Comparison of ENCODE assay signal across 12 mouse cellular contexts in the genomic region with DNA sequence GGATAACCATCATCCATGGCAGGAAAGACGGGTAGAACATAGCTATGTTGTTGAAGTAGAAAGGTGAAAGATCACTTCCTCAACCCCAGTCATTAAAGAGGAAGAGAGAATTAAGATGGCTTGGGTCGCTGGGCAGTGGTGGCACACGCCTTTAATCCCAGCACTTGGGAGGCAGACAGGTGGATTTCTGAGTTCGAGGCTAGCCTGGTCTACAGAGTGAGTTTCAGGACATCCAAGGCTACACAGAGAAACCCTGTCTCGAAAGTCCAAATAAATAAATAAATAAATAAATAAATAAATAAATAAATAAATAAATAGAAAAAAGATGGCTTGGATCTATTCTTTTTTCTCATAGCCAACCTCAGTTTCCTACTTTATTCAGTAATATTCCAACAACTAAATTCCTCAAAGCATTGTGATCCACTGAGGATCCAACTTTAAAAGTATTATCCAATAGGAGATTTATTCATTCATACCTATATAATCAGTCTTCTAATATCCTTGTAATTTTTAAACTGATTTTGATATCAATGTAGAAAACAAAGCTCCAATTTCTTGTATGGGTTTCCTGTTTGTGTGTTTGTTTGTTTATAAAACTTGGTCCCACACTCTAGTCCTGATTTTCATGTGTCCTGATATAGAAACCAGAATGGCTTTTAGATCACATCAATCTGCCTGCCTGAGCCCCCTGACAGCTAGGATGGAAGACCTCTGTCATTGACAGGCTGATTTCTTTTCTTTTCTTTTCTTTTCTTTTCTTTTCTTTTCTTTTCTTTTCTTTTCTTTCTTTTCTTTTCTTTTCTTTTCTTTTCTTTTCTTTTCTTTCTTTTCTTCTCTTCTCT. TPM values are rescaled to one million over a fixed set of nuclear protein-coding genes. Genes with fewer than 3 reads are reported as not detected.
DNase-seq lines count a peak whose midpoint lies in the region; ATAC-seq lines count a peak whose summit lies in the region.
"Not testable (repeated sequence)": the region's sequence is repeated elsewhere in the genome, so short reads cannot be mapped to it uniquely, and the experiment has no call there.
"Had no signal": no experiment of that assay in that cellular context is flagged by ENCODE, and none has a peak within 500 bp of the region (broad histone marks: within the 10 kb centered on the region; RNA-seq: fewer than 3 reads in every experiment).

No protein-coding gene starts in this region.

- not testable (repeated sequence) for H3K36me3 ChIP-seq in forebrain, embryonic 12.5 days (replicated peaks); heart, embryonic 13.5 days; intestine, embryonic 14.5 days (ENCODE audit: control insufficient read depth, insufficient read depth, low read length); limb, embryonic 12.5 days; midbrain, embryonic 14.5 days (ENCODE audit: control insufficient read depth, insufficient read depth, low read length)

- peaks cover 21% of the 10 kb centered on the region for H3K9me3 ChIP-seq in forebrain, embryonic 12.5 days
- H3K9me3 ChIP-seq in heart, embryonic 13.5 days: peaks cover 25% of the 10 kb centered on the region
- not testable (repeated sequence) for H3K9me3 ChIP-seq in intestine, embryonic 14.5 days (ENCODE audit: control insufficient read depth, low read length)
- H3K9me3 ChIP-seq in limb, embryonic 12.5 days: peaks cover 22% of the 10 kb centered on the region
- peaks cover 29% of the 10 kb centered on the region for H3K9me3 ChIP-seq in midbrain, embryonic 14.5 days (ENCODE audit: control insufficient read depth, low read length)

- not testable (repeated sequence) for H3K4me3 ChIP-seq in forebrain, embryonic 12.5 days (replicated peaks); heart, embryonic 13.5 days; intestine, embryonic 14.5 days (ENCODE audit: low read depth, low read length); limb, embryonic 12.5 days (replicated peaks); midbrain, embryonic 14.5 days (replicated peaks; ENCODE audit: low read depth, low read length)

- H3K4me1 ChIP-seq in forebrain, embryonic 12.5 days; heart, embryonic 13.5 days; intestine, embryonic 14.5 days (replicated peaks; ENCODE audit: control insufficient read depth, insufficient read depth, low read length); limb, embryonic 12.5 days (replicated peaks); midbrain, embryonic 14.5 days (ENCODE audit: control insufficient read depth, insufficient read depth, low read length): not testable (repeated sequence)

- not testable (repeated sequence) for H3K9ac ChIP-seq in forebrain, embryonic 12.5 days; heart, embryonic 13.5 days; intestine, embryonic 14.5 days (ENCODE audit: low read length); limb, embryonic 12.5 days (replicated peaks); midbrain, embryonic 14.5 days (replicated peaks; ENCODE audit: low read length)

- H3K27me3 ChIP-seq in forebrain, embryonic 12.5 days; heart, embryonic 13.5 days (replicated peaks); intestine, embryonic 14.5 days (replicated peaks; ENCODE audit: control insufficient read depth, insufficient read depth, low read length); limb, embryonic 12.5 days; midbrain, embryonic 14.5 days (ENCODE audit: control insufficient read depth, insufficient read depth, low read length): not testable (repeated sequence)

- not testable (repeated sequence) for H3K4me2 ChIP-seq in forebrain, embryonic 12.5 days; heart, embryonic 13.5 days; intestine, embryonic 14.5 days (ENCODE audit: low read length); limb, embryonic 12.5 days; midbrain, embryonic 14.5 days (ENCODE audit: low read length)

- not testable (repeated sequence) for DNase-seq in intestine, embryonic 14.5 days (ENCODE audit: low spot score); midbrain, embryonic 14.5 days

- WGBS in forebrain, embryonic 12.5 days: 83% methylated on average over 5 of the region's 5 CpGs
- WGBS in heart, embryonic 13.5 days: 81% methylated on average over 5 of the region's 5 CpGs
- 90% methylated on average over 5 of the region's 5 CpGs for WGBS in intestine, embryonic 14.5 days
- WGBS in limb, embryonic 12.5 days: 90% methylated on average over 5 of the region's 5 CpGs
- WGBS in midbrain, embryonic 14.5 days: 89% methylated on average over 5 of the region's 5 CpGs

- peak; percentile 28 for ATAC-seq in activated CD4-positive, CD25-positive, alpha-beta regulatory T cell, adult 4 months
- ATAC-seq in forebrain, embryonic 12.5 days (ENCODE audit: low FRiP score): peak; percentile 60; the same call in 1 of the 2 replicates
- ATAC-seq in heart, embryonic 13.5 days (ENCODE audit: extremely low read depth, insufficient number of reproducible peaks, low FRiP score, low TSS enrichment): 0 out of 2 replicates have a peak, but pooled peaks have one; percentile 14
- peak; percentile 64; the same call in 1 of the 2 replicates for ATAC-seq in intestine, embryonic 14.5 days (replicated peaks; ENCODE audit: low FRiP score, low TSS enrichment, low read depth)
- peak; percentile 56; the same call in 1 of the 2 replicates for ATAC-seq in limb, embryonic 12.5 days (ENCODE audit: insufficient number of reproducible peaks, insufficient read depth, low FRiP score, low TSS enrichment, low read depth)
- ATAC-seq in midbrain, embryonic 14.5 days (ENCODE audit: low FRiP score, low TSS enrichment): peak; percentile 20; the same call in 1 of the 2 replicates

- H3K27ac ChIP-seq in forebrain, embryonic 12.5 days; heart, embryonic 13.5 days (replicated peaks); intestine, embryonic 14.5 days (ENCODE audit: low read depth); limb, embryonic 12.5 days; midbrain, embryonic 14.5 days (replicated peaks; ENCODE audit: low read depth, low read length): not testable (repeated sequence)

RNA-seq across cellular contexts. Expression of gene Zfp982, which starts 6.8 kb away (rescaled TPM):
- under 1 TPM in 1 of 2 experiments, not detected in 1; 0.49 TPM for polyA plus RNA-seq in activated CD4-positive, CD25-positive, alpha-beta regulatory T cell, adult 4 months (2017; shearing (Covaris generic))
- polyA plus RNA-seq in forebrain, embryonic 12.5 days (2016; fragmentation: Nextera tagmentation; extraction: Ambion mirVana): 4.5 and 5.5 TPM in 2 replicates
- 5.4 and 5.5 TPM in 2 replicates for polyA plus RNA-seq in heart, embryonic 13.5 days (2015; fragmentation: Nextera tagmentation; extraction: Ambion mirVana)
- polyA plus RNA-seq in intestine, embryonic 14.5 days (2014; fragmentation: Nextera tagmentation; extraction: Ambion mirVana): 5.0 and 6.3 TPM in 2 replicates
- 13.6 and 16.5 TPM in 2 replicates for polyA plus RNA-seq in limb, embryonic 12.5 days (2016; fragmentation: Nextera tagmentation; extraction: Ambion mirVana)
- polyA plus RNA-seq in midbrain, embryonic 14.5 days (2014; fragmentation: Nextera tagmentation; extraction: Ambion mirVana): 5.3 and 6.5 TPM in 2 replicates
- polyA plus RNA-seq: adrenal gland, adult 2 months; erythroblast, embryonic 14.5 days had no signal

RNA-seq across cellular contexts. Expression of gene Gm16503, which starts 41.0 kb away (rescaled TPM):
- under 1 TPM in 1 of 2 experiments, not detected in 1; 0.22 TPM for polyA plus RNA-seq in activated CD4-positive, CD25-positive, alpha-beta regulatory T cell, adult 4 months (2017; shearing (Covaris generic))
- 0.26 and 0.46 TPM in 2 replicates for polyA plus RNA-seq in forebrain, embryonic 12.5 days (2016; fragmentation: Nextera tagmentation; extraction: Ambion mirVana)
- polyA plus RNA-seq in heart, embryonic 13.5 days (2015; fragmentation: Nextera tagmentation; extraction: Ambion mirVana): 0.25 and 0.31 TPM in 2 replicates
- polyA plus RNA-seq in intestine, embryonic 14.5 days (2014; fragmentation: Nextera tagmentation; extraction: Ambion mirVana): 0.39 and 0.53 TPM in 2 replicates
- 0.92 and 1.1 TPM in 2 replicates for polyA plus RNA-seq in limb, embryonic 12.5 days (2016; fragmentation: Nextera tagmentation; extraction: Ambion mirVana)
- 0.72 and 0.79 TPM in 2 replicates for polyA plus RNA-seq in midbrain, embryonic 14.5 days (2014; fragmentation: Nextera tagmentation; extraction: Ambion mirVana)
- polyA plus RNA-seq: adrenal gland, adult 2 months; C2C12; erythroblast, embryonic 14.5 days had no signal

RNA-seq across cellular contexts. Expression of gene Zfp985, which starts 54.1 kb away (rescaled TPM):
- polyA plus RNA-seq in activated CD4-positive, CD25-positive, alpha-beta regulatory T cell, adult 4 months (2017; shearing (Covaris generic)): 1 to 10 TPM in 1 of 2 experiments, under 1 TPM in 1; 0.73 to 2.9 TPM
- 0.09 TPM in 1 of 2 replicates, not detected in the other for polyA plus RNA-seq in forebrain, embryonic 12.5 days (2016; fragmentation: Nextera tagmentation; extraction: Ambion mirVana)
- polyA plus RNA-seq in heart, embryonic 13.5 days (2015; fragmentation: Nextera tagmentation; extraction: Ambion mirVana): 0.07 and 0.10 TPM in 2 replicates
- 0.55 and 0.81 TPM in 2 replicates for polyA plus RNA-seq in intestine, embryonic 14.5 days (2014; fragmentation: Nextera tagmentation; extraction: Ambion mirVana)
- 0.18 and 0.46 TPM in 2 replicates for polyA plus RNA-seq in limb, embryonic 12.5 days (2016; fragmentation: Nextera tagmentation; extraction: Ambion mirVana)
- polyA plus RNA-seq in midbrain, embryonic 14.5 days (2014; fragmentation: Nextera tagmentation; extraction: Ambion mirVana): 0.30 TPM in 1 of 2 replicates, not detected in the other
- polyA plus RNA-seq: adrenal gland, adult 2 months; erythroblast, embryonic 14.5 days; forebrain, postnatal 0 days; heart, embryonic 14.5 days; hindbrain, embryonic 13.5 days had no signal

Comparison
In these comparisons a context has a peak if more than half of its experiments do, and no peak if none do; other contexts are left out.
1. ATAC-seq: peak in every context shown above with its lines; median percentile 64 in intestine, embryonic 14.5 days; 60 in forebrain, embryonic 12.5 days; 56 in limb, embryonic 12.5 days; 28 in activated CD4-positive, CD25-positive, alpha-beta regulatory T cell, adult 4 months; 20 in midbrain, embryonic 14.5 days; 14 in heart, embryonic 13.5 days.